Mouse (Mus musculus): ENCODE data around the gene Hao1.

Hao1 gene

DNA sequence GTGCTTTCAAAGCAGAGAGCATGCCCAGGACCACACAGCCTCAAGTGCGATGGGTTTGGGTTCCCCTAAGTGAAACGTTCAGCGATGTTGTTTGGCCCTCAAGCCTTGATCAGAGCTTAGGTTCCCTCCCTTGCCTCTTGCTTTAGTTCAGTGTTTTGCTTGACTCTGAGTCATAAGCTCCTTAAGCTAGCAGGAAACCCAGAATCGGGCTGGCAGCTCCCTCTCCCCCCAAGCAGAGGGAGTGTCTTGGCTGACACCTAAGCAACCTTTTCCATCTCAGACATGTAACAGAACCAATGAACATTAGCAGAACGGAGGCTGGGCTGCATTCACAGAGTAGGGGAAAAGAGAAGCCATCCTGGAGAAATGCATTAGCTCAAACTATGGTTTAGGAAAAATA is 93.3 kb downstream of the Hao1 start:
- peak; percentile 40 to 47 for DNase-seq

DNA sequence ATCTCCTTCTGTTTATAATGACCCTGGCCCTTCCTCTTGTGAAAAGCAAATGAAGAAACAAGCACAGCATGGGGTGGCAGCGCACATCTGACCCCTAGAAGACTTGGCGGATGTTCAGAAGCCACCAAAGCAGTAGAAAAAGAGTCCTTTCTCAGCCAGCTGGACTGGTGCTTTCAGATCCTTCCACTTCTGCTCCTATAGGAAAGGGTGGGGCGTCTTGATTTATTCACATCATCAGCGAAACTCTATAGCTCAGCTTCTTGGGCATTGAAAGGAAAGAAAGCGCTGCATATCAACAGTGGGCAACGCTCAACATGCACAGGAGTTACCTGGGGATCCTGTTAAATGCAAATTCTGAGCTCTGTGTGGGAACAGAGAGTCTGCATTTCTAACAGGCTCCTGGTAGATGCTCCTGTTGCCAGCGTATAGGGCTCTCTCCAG is 98.1 kb downstream of the Hao1 start:
- DNase-seq: peak; percentile 67 to 73

DNA sequence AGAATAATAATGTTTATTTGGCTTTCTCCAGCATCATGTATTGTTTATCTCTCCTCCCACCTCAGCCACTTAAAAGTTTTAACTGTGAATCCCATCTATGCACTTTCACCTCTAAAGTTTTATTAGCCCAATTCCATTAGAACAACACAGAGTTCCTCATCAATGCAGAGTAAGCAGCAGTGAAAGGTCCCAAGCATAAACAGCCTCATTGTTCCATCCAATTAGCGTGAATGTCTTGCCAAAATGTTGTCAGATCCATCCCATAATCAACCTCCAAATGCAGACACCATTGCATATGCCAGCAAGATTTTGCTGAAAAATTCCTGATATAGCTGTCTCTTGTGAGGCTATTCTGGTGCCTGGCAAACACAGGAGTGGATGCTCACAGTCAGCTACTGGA is 101.4 kb downstream of the Hao1 start:
- no peak for DNase-seq

DNA sequence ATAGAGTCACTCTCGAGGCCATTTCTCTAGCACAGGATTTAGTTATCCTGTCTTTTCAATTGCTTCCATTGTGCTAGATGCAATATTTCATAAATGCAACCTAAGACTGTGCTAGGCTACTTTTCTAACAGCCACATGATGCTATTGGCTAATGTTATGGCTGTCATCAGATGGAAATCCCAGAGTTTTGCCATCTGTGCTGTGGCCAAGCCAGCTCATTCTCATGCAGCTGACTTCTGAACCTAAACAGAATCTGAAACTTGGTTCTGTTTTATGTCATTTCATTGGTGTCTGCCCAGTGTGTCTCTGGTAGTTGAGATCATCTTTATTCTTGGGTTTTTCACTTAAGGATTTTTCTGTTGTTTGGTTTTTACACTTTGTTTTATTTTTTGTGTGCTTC is 103.2 kb downstream of the Hao1 start:
- no peak for DNase-seq
